Mouse (Mus musculus): ENCODE results near the gene Akr1c13. TPM values are rescaled to one million over a fixed set of nuclear protein-coding genes. Genes with fewer than 3 reads are reported as not detected.

Akr1c13 gene
- total RNA-seq, 4 experiments from 2014 or later = 0.59 to 1.2 (median 1.1) TPM; not detected in 1

- DNase-seq (ENCODE audit: low spot score in 2 of 2) = no peak
Observed at GRCm38 (mm10) chr13:4244861-4245559, 54.1 kb downstream of the Akr1c13 start.

- DNase-seq (ENCODE audit: low spot score in 2 of 2) = no peak
Observed at GRCm38 (mm10) chr13:4249347-4249746, 58.4 kb downstream of the Akr1c13 start.

Other genes starting within 250 kb of the Akr1c13 start
- under 1 TPM in 2 of 4 experiments, not detected in 2; 0.86 to 0.89 TPM for gene Ucn3, start 245.8 kb upstream of the Akr1c13 start, total RNA-seq (2022)
- 1 to 10 TPM; 1.0 to 3.8 (median 2.2) TPM for gene Akr1c14, start 142.1 kb upstream of the Akr1c13 start, total RNA-seq (2022)
- gene Akr1c18, start 40.5 kb upstream of the Akr1c13 start, total RNA-seq (2022) = 1 to 10 TPM in 3 of 4 experiments, under 1 TPM in 1; 0.75 to 1.6 (median 1.2) TPM
- gene Akr1c19, start 37.5 kb downstream of the Akr1c13 start, total RNA-seq (2022) = not detected
- gene Akr1c12, start 88.3 kb downstream of the Akr1c13 start, total RNA-seq (2022) = not detected
- not detected for gene Akr1c6, start 243.2 kb downstream of the Akr1c13 start, total RNA-seq (2022)

Measured in left cerebral cortex, adult 8-10 months (tissue).